Mouse (Mus musculus): ENCODE results near the gene Syn2. TPM values are rescaled to one million over a fixed set of nuclear protein-coding genes. Genes with fewer than 3 reads are reported as not detected.
A peak's percentile ranks its signal among the peaks of the same experiment; 100 is the strongest.
"Not testable (repeated sequence)": the region's sequence is repeated elsewhere in the genome, so short reads cannot be mapped to it uniquely, and the experiment has no call there.

The Syn2 gene
- polyA plus RNA-seq, 1 experiment: 11.9 TPM

DNA sequence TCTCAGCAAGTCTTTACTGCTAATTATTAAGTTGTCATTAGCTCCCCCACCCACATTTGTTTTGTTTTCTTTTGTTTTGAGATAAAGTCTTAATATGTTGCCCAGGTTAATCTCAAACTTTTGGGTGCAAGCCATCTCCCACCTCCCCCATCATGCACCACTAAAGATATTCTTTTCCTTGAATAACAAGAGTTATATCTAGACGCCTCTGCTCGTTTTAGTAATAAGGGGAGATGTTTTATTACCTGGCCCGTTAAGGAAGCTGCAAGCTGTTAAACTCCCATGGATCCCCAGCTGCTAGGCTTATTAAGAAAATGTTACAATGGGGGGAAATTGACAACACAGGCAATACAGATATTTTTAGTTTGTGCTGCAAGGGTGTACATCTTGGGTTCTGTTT is 95.9 kb downstream of the Syn2 start:
- WGBS: 52% methylated on average over 3 of the region's 3 CpGs
- Histone ChIP-seq H3K36me3 (ENCODE audit: control insufficient read depth, insufficient read depth, low read length) (no peaks in the 10 kb centered on the region), H3K27me3 (replicated peaks; ENCODE audit: control insufficient read depth, insufficient read depth, low read length) (no peaks in the 10 kb centered on the region), H3K4me1 (ENCODE audit: control insufficient read depth, insufficient read depth, low read length) (no peaks in the 10 kb centered on the region), H3K4me3 (ENCODE audit: insufficient read depth, low read depth, low read length) (no peak overlapping the region), H3K27ac (ENCODE audit: insufficient read depth, low read depth, low read length) (no peak overlapping the region)
- TF ChIP-seq POLR2A (IDR thresholded peaks at IDR 0.05; ENCODE audit: low read depth, low read length) (no peak), CTCF (conservative IDR thresholded peaks at IDR 0.05; ENCODE audit: insufficient read depth, insufficient read length, low read depth, low read length) (no peak)
- DNase-seq: no peak

GRCm38 (mm10) chr6:115231836-115232235 is 97.1 kb downstream of the Syn2 start:
- DNase-seq: no peak
- 45% methylated on average over 4 of the region's 4 CpGs for WGBS
- Histone ChIP-seq H3K4me3 (ENCODE audit: insufficient read depth, low read depth, low read length) (no peak overlapping the region), H3K36me3 (ENCODE audit: control insufficient read depth, insufficient read depth, low read length) (no peaks in the 10 kb centered on the region), H3K4me1 (ENCODE audit: control insufficient read depth, insufficient read depth, low read length) (no peaks in the 10 kb centered on the region), H3K27me3 (replicated peaks; ENCODE audit: control insufficient read depth, insufficient read depth, low read length) (no peaks in the 10 kb centered on the region), H3K27ac (ENCODE audit: insufficient read depth, low read depth, low read length) (no peak overlapping the region)
- TF ChIP-seq CTCF (conservative IDR thresholded peaks at IDR 0.05; ENCODE audit: insufficient read depth, insufficient read length, low read depth, low read length): no peak
- no peak for TF ChIP-seq POLR2A (IDR thresholded peaks at IDR 0.05; ENCODE audit: low read depth, low read length)

GRCm38 (mm10) chr6:115232562-115232961 is 97.9 kb downstream of the Syn2 start:
- 86% methylated on average over 1 of the region's 1 CpGs for WGBS
- no peak overlapping the region for H3K4me3 ChIP-seq (ENCODE audit: insufficient read depth, low read depth, low read length)
- no peak for DNase-seq
- no peak overlapping the region for H3K27ac ChIP-seq (ENCODE audit: insufficient read depth, low read depth, low read length)
- H3K27me3 ChIP-seq (replicated peaks; ENCODE audit: control insufficient read depth, insufficient read depth, low read length): no peaks in the 10 kb centered on the region
- TF ChIP-seq POLR2A (IDR thresholded peaks at IDR 0.05; ENCODE audit: low read depth, low read length) (no peak), CTCF (conservative IDR thresholded peaks at IDR 0.05; ENCODE audit: insufficient read depth, insufficient read length, low read depth, low read length) (no peak)
- no peaks in the 10 kb centered on the region for H3K36me3 ChIP-seq (ENCODE audit: control insufficient read depth, insufficient read depth, low read length)
- no peaks in the 10 kb centered on the region for H3K4me1 ChIP-seq (ENCODE audit: control insufficient read depth, insufficient read depth, low read length)

DNA sequence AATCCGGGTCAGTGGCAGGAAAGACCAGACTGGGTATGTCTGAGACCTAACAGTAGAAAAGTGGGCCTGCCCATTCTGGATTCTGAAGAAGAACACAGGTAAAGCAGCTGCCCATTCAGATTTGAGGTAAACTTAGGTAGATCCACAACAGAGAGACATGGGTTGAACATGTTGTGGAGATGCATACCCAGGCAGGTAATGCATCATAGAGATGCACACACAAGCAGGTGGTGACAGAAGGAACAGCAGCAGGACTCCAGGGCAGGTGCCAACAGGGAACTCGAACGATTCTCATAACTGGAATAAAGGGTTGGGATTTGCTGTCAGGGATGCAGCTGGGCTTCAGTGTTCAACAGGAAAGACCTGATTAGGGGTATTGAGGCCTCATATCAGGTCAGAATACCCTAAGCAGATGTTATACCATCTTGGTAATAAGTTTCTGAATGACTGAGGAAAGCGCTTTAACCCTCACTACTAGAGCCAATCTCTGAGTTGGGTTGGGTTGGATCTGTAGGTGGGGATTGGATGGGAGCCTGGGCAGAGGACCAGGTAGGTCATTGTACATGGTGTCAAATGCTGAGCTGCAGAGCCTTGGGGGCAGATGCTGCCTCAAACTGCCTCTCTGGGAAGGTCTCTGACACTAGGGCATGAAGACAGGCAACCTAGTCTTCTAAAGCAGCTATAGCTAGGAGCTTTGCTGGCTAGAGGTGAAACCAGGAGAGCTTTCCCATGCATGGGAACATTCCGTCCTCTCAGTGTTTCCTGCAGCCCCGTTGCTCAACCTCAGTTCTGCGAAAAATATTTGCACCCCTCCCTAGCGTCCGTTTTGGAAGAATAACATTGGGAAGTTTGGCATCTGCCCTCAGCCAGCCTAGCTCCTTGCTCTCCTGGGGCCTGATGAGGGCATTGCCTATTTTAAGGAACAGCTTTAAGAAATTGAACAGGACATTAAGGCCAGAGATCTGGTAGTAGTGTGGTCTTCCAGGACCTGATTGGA is 103.6 kb downstream of the Syn2 start:
- TF ChIP-seq CTCF (conservative IDR thresholded peaks at IDR 0.05; ENCODE audit: insufficient read depth, insufficient read length, low read depth, low read length) (no peak), POLR2A (IDR thresholded peaks at IDR 0.05; ENCODE audit: low read depth, low read length) (no peak)
- Histone ChIP-seq H3K4me1 (ENCODE audit: control insufficient read depth, insufficient read depth, low read length) (no peaks in the 10 kb centered on the region), H3K4me3 (ENCODE audit: insufficient read depth, low read depth, low read length) (no peak overlapping the region), H3K36me3 (ENCODE audit: control insufficient read depth, insufficient read depth, low read length) (no peaks in the 10 kb centered on the region), H3K27ac (ENCODE audit: insufficient read depth, low read depth, low read length) (peak overlapping the region; percentile 22; the same call in 1 of the 2 replicates), H3K27me3 (replicated peaks; ENCODE audit: control insufficient read depth, insufficient read depth, low read length) (no peaks in the 10 kb centered on the region)
- peak; percentile 19 for DNase-seq
- WGBS: 81% methylated on average over 9 of the region's 9 CpGs

DNA sequence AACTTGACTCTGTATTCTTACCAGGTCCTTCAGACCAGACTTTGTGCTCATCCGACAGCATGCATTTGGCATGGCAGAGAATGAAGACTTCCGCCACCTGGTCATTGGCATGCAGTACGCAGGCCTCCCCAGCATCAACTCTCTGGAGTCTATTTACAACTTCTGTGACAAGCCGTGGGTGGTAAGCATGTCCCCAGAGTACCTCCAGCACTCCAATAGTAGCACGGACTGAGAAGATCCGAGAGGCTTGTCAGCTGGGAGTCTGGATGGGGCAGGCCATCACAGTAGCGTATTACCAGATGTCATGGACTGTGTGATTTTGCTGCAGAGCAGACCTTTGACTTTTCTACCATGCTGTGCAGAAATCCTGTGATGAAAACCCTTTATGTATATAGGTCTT is 104.6 kb downstream of the Syn2 start:
- DNase-seq: no peak

DNA sequence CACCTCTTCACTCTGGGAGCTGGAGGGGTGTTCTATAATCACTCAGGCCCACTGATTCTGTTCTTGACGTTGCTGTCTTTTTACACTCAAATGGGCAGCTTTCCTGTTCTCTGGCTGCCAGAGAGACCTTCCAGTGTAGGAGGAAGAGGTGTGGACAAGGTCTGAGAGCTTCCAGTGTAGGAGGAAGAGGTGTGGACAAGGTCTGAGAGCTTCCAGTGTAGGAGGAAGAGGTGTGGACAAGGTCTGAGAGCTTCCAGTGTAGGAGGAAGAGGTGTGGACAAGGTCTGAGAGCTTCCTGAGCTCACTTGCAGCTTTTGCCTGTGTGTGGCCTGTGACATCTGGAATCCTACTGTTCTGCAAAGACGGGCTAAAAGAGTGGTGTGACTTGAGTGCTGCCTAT is 105.7 kb downstream of the Syn2 start:
- H3K27ac ChIP-seq (ENCODE audit: insufficient read depth, low read depth, low read length): peak overlapping the region; percentile 51
- DNase-seq; H3K36me3 ChIP-seq (ENCODE audit: control insufficient read depth, insufficient read depth, low read length): not testable (repeated sequence)

More for the DNA sequence above, 104.6 kb downstream of the Syn2 start:
- Histone ChIP-seq H3K4me3 (ENCODE audit: insufficient read depth, low read depth, low read length) (no peak overlapping the region), H3K36me3 (ENCODE audit: control insufficient read depth, insufficient read depth, low read length) (no peaks in the 10 kb centered on the region), H3K4me1 (ENCODE audit: control insufficient read depth, insufficient read depth, low read length) (no peaks in the 10 kb centered on the region), H3K27ac (ENCODE audit: insufficient read depth, low read depth, low read length) (no peak overlapping the region), H3K27me3 (replicated peaks; ENCODE audit: control insufficient read depth, insufficient read depth, low read length) (no peaks in the 10 kb centered on the region)
- no peak for TF ChIP-seq POLR2A (IDR thresholded peaks at IDR 0.05; ENCODE audit: low read depth, low read length)
- TF ChIP-seq CTCF (conservative IDR thresholded peaks at IDR 0.05; ENCODE audit: insufficient read depth, insufficient read length, low read depth, low read length): no peak
- 87% methylated on average over 7 of the region's 7 CpGs for WGBS

DNA sequence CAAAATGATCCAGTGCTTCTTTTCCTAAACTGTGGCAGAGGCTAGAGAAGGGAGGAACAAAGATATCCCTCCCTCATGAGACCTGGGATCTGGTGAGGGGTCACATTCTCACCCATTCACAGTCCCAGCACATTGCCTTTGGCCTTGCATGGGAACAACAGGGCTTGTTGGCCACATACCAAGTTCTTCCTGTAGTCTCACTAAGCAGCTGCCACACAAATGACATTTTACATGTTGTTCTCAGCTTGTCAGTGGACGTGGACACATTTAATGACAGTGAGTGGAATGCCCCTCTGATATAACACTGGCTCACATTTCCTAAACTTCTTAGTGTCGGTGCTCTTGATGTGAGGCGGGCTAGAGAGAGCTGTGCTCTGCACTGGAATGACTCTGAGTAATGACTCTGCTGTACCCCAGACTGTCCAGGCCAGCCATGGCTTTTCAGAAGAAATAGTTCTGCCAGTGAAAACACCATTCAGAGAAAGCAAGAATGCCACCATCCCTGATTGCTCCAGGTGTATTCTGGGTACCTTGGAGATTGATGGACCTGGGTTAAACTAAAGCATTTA is 106.5 kb downstream of the Syn2 start:
- WGBS: 79% methylated on average over 3 of the region's 3 CpGs
- Histone ChIP-seq H3K36me3 (ENCODE audit: control insufficient read depth, insufficient read depth, low read length) (no peaks in the 10 kb centered on the region), H3K27me3 (replicated peaks; ENCODE audit: control insufficient read depth, insufficient read depth, low read length) (no peaks in the 10 kb centered on the region), H3K27ac (ENCODE audit: insufficient read depth, low read depth, low read length) (no peak overlapping the region), H3K4me3 (ENCODE audit: insufficient read depth, low read depth, low read length) (no peak overlapping the region), H3K4me1 (ENCODE audit: control insufficient read depth, insufficient read depth, low read length) (no peaks in the 10 kb centered on the region)
- no peak for DNase-seq
- TF ChIP-seq POLR2A (IDR thresholded peaks at IDR 0.05; ENCODE audit: low read depth, low read length) (no peak), CTCF (conservative IDR thresholded peaks at IDR 0.05; ENCODE audit: insufficient read depth, insufficient read length, low read depth, low read length) (no peak)

More for the DNA sequence above, 105.7 kb downstream of the Syn2 start:
- not testable (repeated sequence) for H3K4me1 ChIP-seq (ENCODE audit: control insufficient read depth, insufficient read depth, low read length); H3K4me3 ChIP-seq (ENCODE audit: insufficient read depth, low read depth, low read length); H3K27me3 ChIP-seq (replicated peaks; ENCODE audit: control insufficient read depth, insufficient read depth, low read length)
- 31% methylated on average over 2 of the region's 2 CpGs for WGBS
